Mouse (Mus musculus): ENCODE results near the gene Nampt. TPM values are rescaled to one million over a fixed set of nuclear protein-coding genes. Genes with fewer than 3 reads are reported as not detected.

The Nampt gene
- total RNA-seq (2021) = 100 to 1,000 TPM in 1 of 2 experiments, 10 to 100 TPM in 1; 78.1 to 102 TPM
- long read RNA-seq, experiment 1, full-length matches to known transcripts = 37 of 45 reads
- long read RNA-seq, experiment 1, partial matches to known transcripts = 0 of 45 reads
- long read RNA-seq, experiment 1, other reads (novel, unspliced or antisense) = 8 of 45 reads
- long read RNA-seq, experiment 2, full-length matches to known transcripts = 151 of 191 reads
- long read RNA-seq, experiment 2, partial matches to known transcripts = 25 of 191 reads
- long read RNA-seq, experiment 2, other reads (novel, unspliced or antisense) = 15 of 191 reads

- no peak for DNase-seq (ENCODE audit: low spot score in 2 of 2)
These were observed at the start of gene Nampt for GRCm38 (mm10) chr12:32819416-32819815. Gene Nampt, plus strand, starts transcription at chr12:32819545.

- no peak for DNase-seq (ENCODE audit: low spot score in 2 of 2)
These were observed 48.6 kb upstream of the Nampt start for GRCm38 (mm10) chr12:32770766-32771165.

DNA sequence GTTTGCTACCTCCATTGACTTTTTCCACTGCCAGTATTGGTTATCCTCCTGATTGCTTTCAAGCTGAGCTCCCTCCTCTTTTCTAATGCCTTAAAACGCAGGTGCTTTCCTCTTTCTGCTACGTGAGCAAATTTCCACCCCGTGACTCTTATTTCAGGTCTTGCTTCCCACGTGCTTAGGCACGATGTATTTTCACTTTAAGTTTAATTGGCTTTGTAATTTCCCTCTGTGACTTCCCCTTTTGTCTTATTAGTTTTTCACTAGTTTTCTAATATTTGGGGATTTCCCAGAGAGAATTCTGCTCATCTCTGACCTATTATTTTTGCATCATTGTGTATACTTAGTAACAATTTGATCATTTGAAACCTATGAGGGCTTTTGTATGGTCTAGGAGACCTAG lies 44.8 kb upstream of the Nampt start:
- no peak for DNase-seq (ENCODE audit: low spot score in 2 of 2)

DNA sequence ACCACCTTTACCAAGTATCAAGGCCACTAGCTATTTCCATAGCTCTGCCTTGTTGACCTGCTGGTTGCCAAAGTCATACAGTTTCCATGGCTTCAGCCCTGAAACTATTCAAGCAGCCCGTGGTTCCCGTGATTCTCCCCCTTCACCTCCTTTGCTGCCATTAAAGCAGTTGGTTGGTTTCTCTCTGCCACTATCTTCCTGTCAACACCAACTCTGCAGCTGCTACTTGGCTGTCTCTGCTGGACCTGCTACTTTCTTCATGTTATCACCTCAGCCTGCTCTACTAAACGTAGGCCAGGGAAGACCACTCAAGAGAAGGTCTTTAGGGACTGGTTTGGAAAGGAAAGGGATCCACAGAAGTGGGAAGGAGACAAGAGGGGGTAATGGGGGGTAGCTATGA lies 30.3 kb upstream of the Nampt start:
- no peak for DNase-seq (ENCODE audit: low spot score in 2 of 2)

- DNase-seq (ENCODE audit: low spot score in 2 of 2) = no peak
These were observed 23.4 kb upstream of the Nampt start for GRCm38 (mm10) chr12:32795765-32796471.

DNA sequence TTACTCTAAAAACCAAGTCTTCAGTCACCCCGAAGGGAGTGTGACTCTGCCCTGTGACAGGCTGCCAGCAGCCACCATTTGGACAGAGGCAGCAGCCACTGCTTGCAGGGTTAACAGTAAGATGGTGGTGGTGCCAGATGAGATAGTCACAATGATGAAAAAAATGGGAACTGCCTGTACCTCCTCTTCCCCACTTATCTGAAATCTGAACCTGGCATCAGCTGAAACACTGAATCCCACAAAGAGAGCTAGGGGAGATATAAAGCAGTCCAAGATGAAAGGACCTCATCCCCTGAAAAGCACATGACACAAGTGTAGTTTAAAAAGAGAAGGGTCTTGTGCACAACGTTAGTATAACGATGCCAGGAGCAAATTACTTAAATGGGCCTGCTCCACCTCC lies 21.9 kb upstream of the Nampt start:
- DNase-seq (ENCODE audit: low spot score in 2 of 2) = no peak

- DNase-seq (ENCODE audit: low spot score in 2 of 2) = no peak
These were observed 18.3 kb upstream of the Nampt start for GRCm38 (mm10) chr12:32801078-32801477.

DNA sequence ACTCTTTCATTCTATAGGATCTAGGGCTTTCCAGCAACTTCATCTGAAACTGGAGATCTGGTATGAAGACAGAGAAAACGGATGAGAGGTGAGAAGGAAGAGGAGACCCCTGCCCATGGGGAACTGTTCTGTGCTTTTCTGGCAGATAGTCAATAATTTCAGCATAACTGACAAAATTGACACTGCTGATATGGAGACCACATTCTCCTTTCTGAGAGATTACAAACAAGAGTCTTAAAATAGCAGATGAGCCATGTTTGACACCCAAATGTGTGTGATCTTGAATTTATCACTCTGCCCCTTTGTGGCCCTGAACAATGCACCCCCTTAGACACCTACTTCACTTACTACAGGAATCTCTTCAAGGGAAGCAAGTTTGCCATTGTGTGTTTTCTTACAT lies 13.8 kb upstream of the Nampt start:
- DNase-seq (ENCODE audit: low spot score in 2 of 2) = no peak

GRCm38 (mm10) chr12:32819823-32820605 lies 669 bp downstream of the Nampt start:
- peak; percentile 99 for DNase-seq (ENCODE audit: low spot score in 2 of 2)

DNA sequence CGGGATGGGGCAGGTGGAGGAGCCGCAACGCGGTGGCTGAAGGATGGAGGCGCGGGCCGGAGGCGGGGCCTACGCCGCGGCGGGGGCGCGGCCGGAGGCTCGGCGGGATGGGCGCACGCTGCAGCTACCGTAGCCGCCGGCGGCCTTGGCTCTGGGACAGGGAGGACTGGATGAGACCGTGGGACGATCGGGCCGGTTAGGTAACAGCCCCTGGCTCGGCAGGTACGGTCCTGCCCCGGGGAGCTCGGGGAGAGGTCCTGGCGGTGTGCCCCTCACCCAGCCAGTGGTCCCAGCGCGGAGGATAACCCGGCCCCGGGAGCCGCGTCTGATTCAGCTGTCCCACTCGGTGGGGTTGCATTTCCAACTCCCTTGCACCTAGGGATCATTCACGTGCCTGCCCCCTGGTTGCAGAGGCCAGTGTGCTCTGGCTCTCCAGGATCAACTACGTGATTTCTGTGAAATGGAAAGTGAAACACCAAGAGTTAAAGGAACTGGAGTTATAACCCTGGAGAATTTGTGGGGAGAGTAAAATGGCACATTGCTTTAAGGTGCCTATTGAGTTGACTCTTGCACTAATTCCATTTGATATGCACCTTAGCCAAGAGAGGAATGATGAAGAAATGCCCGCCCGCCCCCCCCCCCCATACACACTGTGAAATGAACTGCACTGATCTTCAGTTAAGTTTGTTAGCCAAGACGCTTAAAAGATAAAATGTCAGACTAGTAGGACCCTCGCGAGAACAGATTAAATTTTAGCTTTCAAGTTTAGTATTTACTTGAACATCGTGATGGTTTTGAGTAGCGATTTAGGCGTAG lies 1.6 kb downstream of the Nampt start:
- DNase-seq (ENCODE audit: low spot score in 2 of 2) = peak; percentile 76 to 77

DNA sequence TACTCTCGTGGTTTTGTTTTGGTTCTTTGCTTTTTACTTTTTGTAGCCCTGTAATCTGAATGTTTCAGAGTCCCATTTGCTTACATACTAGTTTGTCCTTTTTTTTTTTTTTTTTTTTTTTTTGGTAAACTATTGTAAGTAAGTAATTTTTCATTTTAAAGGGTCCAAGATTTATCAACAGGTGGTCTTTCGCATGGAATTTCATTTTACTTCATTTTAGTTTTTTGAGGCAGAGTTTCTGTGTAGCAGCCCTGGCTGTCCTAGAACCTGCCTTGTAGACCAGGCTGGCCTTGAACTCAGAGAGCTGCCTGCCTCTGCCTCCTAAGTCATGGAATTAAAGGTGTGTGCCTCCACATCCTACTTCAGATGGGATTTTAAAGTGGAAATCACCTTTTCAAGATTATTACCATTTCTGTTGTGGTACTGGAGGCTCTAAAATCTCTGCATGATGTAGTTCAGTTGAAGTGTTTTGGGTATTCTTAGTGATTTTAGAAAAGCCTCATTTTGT lies 2.2 kb downstream of the Nampt start:
- no peak for DNase-seq (ENCODE audit: low spot score in 2 of 2)

- no peak for DNase-seq (ENCODE audit: low spot score in 2 of 2)
These were observed 2.7 kb downstream of the Nampt start for GRCm38 (mm10) chr12:32822066-32822465.

- no peak for DNase-seq (ENCODE audit: low spot score in 2 of 2)
These were observed 5.2 kb downstream of the Nampt start for GRCm38 (mm10) chr12:32824586-32824985.

GRCm38 (mm10) chr12:32826971-32827370 lies 7.6 kb downstream of the Nampt start:
- peak; percentile 65 to 68 for DNase-seq (ENCODE audit: low spot score in 2 of 2)

DNA sequence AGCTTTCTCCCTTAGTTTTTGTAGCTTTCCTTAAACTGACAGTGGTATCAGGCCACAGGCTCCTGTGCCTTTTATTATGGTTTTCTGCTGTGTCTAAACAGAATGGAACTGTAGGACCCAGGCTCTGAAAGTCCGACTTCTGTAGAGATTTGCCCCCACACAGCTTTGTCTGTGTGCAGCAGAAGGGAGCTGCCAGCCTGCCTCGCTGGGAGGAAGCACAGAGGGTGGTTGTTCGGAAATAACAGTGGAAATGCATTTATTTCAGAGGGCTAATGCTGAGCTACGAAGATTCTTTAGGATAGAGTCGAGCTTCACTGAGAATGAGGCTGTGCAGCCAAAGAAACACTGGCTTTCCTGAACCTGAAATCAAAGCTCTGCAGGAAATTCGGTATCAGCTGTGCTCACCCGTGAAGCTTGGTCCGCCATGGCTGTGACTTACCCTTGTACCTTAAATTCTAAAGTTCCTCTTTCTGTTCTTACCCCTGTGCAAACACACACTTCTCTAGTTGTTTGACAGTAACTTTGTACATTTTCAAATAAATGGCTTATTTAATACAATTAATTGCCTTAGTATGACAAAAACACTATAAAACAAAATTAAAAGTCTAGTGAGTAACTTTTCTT lies 8.9 kb downstream of the Nampt start:
- no peak for DNase-seq (ENCODE audit: low spot score in 2 of 2)

DNA sequence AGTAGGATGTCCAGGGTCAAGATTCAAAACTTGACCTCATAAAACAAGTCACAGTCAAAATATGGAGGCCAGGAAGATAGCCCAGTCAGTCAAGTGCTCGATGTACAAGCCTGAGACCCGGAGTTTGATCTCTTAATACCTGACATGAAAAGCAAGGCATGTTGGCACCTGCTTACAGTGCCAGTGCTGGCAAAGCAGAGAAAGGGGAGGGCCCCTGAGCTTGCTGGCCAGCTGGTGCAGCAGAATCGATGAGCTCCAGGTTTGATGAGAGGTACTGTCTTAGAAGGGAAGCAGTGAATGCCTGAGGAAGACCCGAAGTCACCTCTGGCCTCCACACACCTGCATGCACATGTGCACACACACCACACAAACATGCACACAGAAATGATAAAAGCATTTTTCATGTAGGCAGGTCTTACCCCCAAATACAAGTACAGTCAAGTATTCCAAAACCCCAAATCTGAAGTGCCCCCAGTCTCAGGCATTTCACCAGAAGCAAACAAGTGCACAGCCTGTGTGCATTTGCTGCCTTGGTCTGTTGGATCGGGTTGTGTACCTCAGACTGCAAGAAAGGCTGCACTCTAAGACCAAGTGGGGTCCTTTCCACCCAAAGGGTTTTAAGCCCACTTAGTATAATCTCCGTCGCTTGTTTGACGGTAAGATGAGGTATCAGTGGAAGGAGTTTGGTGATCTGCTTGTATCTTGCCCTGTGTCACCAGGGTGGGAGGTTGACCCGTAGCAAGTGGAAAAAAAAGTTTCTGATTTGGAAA lies 10.2 kb downstream of the Nampt start:
- DNase-seq (ENCODE audit: low spot score in 2 of 2) = no peak

- DNase-seq (ENCODE audit: low spot score in 2 of 2) = no peak
These were observed 12.7 kb downstream of the Nampt start for GRCm38 (mm10) chr12:32832076-32832475.

- DNase-seq (ENCODE audit: low spot score in 2 of 2) = no peak
These were observed 15.4 kb downstream of the Nampt start for GRCm38 (mm10) chr12:32834781-32835180.

DNA sequence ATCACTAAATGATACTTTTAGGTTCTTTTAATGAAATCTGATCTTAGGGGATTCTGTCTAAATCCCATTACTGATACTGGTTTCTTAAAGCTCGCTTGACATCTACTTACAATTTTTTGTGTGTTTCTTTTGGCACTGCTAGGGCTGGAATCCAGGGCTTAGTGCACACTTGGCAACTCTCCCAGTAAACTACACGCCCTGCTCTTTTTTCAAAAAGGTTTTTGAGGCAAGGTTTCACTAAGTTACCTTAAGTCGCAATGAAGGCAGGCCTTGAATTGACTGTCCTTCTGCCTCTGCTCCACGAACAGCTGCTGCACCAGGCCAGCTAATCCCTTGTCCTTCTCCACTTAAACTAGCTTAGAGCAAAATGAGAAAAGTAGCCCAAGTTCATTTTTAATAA lies 15.9 kb downstream of the Nampt start:
- DNase-seq (ENCODE audit: low spot score in 2 of 2) = no peak

GRCm38 (mm10) chr12:32838406-32838805 lies 19.1 kb downstream of the Nampt start:
- no peak for DNase-seq (ENCODE audit: low spot score in 2 of 2)
